Mouse (Mus musculus): ENCODE data around the gene Galnt7. TPM values are rescaled to one million over a fixed set of nuclear protein-coding genes. Genes with fewer than 3 reads are reported as not detected.

The Galnt7 gene
- polyA plus RNA-seq, 1 experiment from 2014 or later: 3.2 TPM

GRCm38 (mm10) chr8:57623955-57624354 lies 28.9 kb downstream of the Galnt7 start:
- no peak for ATAC-seq
- 78% methylated on average over 4 of the region's 4 CpGs for WGBS (ENCODE audit: insufficient replicate concordance)
- Histone ChIP-seq H3K4me2 (ENCODE audit: low read depth, low read length) (no peak overlapping the region), H3K4me1 (ENCODE audit: insufficient read depth) (no peaks in the 10 kb centered on the region), H3K9me3 (ENCODE audit: low read length) (no peaks in the 10 kb centered on the region), H3K27ac (ENCODE audit: low read depth) (no peak overlapping the region), H3K27me3 (ENCODE audit: insufficient read depth, low read length) (no peaks in the 10 kb centered on the region), H3K9ac (replicated peaks) (no peak overlapping the region), H3K36me3 (replicated peaks; ENCODE audit: insufficient read depth, low read length) (no peaks in the 10 kb centered on the region), H3K4me3 (ENCODE audit: low read depth, low read length) (no peak overlapping the region)
- no peak for DNase-seq
- TF ChIP-seq CTCF (IDR thresholded peaks at IDR 0.05; ENCODE audit: low read depth) (no peak), EP300 (IDR thresholded peaks at IDR 0.05; ENCODE audit: low read depth) (no peak)

GRCm38 (mm10) chr8:57623051-57623450 lies 29.8 kb downstream of the Galnt7 start:
- WGBS (ENCODE audit: insufficient replicate concordance): 80% methylated on average over 3 of the region's 3 CpGs
- H3K9ac ChIP-seq (replicated peaks): no peak overlapping the region
- TF ChIP-seq EP300 (IDR thresholded peaks at IDR 0.05; ENCODE audit: low read depth) (no peak), CTCF (IDR thresholded peaks at IDR 0.05; ENCODE audit: low read depth) (no peak)

DNA sequence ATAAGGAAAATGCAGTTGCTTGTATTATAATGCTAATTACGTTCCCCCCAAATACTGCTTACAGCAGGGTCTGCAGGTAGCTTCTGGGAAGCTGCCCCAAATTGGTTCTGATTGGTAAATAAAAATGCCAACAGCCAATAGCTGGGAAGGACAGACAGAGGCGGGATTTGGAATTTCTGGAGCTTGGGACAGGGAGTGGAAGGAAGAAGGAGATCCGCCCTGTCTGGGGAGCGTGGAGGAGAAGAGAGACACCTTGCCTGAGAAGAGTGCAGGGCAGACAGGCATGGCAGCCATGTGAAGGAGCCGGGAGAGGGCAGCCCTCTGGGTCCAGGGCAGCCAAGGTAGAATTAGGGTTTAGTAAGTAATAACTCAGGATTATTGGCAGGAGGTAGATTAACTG lies 35.9 kb downstream of the Galnt7 start:
- Histone ChIP-seq H3K9me3 (ENCODE audit: low read length) (no peaks in the 10 kb centered on the region), H3K36me3 (replicated peaks; ENCODE audit: insufficient read depth, low read length) (no peaks in the 10 kb centered on the region), H3K9ac (replicated peaks) (no peak overlapping the region), H3K4me1 (ENCODE audit: insufficient read depth) (no peaks in the 10 kb centered on the region), H3K4me2 (ENCODE audit: low read depth, low read length) (no peak overlapping the region), H3K27ac (ENCODE audit: low read depth) (no peak overlapping the region), H3K27me3 (ENCODE audit: insufficient read depth, low read length) (no peaks in the 10 kb centered on the region), H3K4me3 (ENCODE audit: low read depth, low read length) (no peak overlapping the region)
- 74% methylated on average over 5 of the region's 5 CpGs for WGBS (ENCODE audit: insufficient replicate concordance)
- DNase-seq (no peak), ATAC-seq (no peak)
- TF ChIP-seq CTCF (IDR thresholded peaks at IDR 0.05; ENCODE audit: low read depth): no peak
- no peak for TF ChIP-seq EP300 (IDR thresholded peaks at IDR 0.05; ENCODE audit: low read depth)

More at GRCm38 (mm10) chr8:57623051-57623450, 29.8 kb downstream of the Galnt7 start:
- H3K4me2 ChIP-seq (ENCODE audit: low read depth, low read length): no peak overlapping the region
- no peaks in the 10 kb centered on the region for H3K27me3 ChIP-seq (ENCODE audit: insufficient read depth, low read length)
- no peak for ATAC-seq
- DNase-seq: no peak
- H3K9me3 ChIP-seq (ENCODE audit: low read length): no peaks in the 10 kb centered on the region
- H3K4me1 ChIP-seq (ENCODE audit: insufficient read depth): no peaks in the 10 kb centered on the region
- H3K4me3 ChIP-seq (ENCODE audit: low read depth, low read length): no peak overlapping the region
- H3K27ac ChIP-seq (ENCODE audit: low read depth): no peak overlapping the region
- H3K36me3 ChIP-seq (replicated peaks; ENCODE audit: insufficient read depth, low read length): no peaks in the 10 kb centered on the region

DNA sequence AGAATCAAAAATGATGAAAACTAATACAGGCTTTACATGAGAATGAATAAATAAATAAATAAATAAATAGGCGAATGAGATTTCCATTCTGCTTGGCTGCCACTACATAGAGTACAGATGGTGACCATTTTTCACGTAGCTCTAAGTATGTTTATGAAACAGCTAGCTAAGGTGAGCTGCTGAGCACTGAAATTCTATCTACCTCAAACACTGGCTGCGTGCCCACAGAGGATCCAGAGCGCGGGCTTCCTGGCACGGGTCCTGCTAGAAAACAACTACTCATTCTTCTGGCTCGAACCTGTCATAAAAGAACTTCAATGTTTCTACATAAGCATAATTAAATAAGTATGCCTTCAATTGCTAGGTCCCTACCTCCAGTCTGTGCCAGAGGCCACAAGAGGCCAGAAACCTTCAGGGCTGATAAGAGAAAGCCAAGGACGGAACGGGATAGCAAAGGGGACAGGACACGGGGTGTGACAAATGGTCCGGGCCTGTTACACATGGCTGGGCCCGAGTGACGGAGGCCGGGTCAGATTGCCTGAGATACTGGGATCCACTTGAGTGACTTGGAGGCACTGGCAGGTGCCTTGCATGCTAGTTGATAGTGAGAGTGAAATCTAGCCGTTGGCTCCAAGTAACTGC lies 37.7 kb downstream of the Galnt7 start:
- Histone ChIP-seq H3K9ac (replicated peaks) (no peak overlapping the region), H3K4me1 (ENCODE audit: insufficient read depth) (no peaks in the 10 kb centered on the region), H3K36me3 (replicated peaks; ENCODE audit: insufficient read depth, low read length) (no peaks in the 10 kb centered on the region), H3K9me3 (ENCODE audit: low read length) (no peaks in the 10 kb centered on the region), H3K4me3 (ENCODE audit: low read depth, low read length) (no peak overlapping the region), H3K27ac (ENCODE audit: low read depth) (no peak overlapping the region), H3K4me2 (ENCODE audit: low read depth, low read length) (no peak overlapping the region), H3K27me3 (ENCODE audit: insufficient read depth, low read length) (no peaks in the 10 kb centered on the region)
- ATAC-seq (no peak), DNase-seq (no peak)
- TF ChIP-seq CTCF (IDR thresholded peaks at IDR 0.05; ENCODE audit: low read depth) (no peak), EP300 (IDR thresholded peaks at IDR 0.05; ENCODE audit: low read depth) (no peak)
- WGBS (ENCODE audit: insufficient replicate concordance): 79% methylated on average over 15 of the region's 15 CpGs

DNA sequence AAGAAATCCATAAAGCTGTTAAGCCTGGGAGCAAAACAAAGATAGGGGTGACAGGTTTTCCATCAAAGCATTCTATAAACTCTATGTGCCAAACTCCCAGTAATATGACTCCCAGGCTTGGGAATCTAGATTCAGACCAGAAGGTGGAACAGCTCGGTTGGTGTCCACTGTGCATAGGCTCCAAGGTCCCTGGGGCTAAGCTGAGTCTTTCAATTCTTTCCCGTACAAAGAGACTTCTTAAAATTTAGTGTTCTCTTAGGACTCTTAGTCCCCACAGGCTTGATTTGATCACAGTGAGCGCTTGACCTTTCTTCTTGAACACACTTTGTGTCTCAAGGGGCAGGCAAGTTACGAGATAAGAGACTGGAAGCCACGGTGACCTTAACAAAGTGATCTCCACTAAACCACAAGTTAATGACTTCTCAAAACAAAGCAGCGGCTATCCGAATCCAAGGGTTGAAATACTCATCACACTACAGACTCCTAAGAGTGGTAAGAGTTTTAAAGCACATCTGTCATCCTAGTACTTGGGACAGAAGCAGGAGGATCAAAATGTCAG lies 41.3 kb downstream of the Galnt7 start:
- ATAC-seq (no peak), DNase-seq (no peak)
- Histone ChIP-seq H3K27me3 (ENCODE audit: insufficient read depth, low read length) (no peaks in the 10 kb centered on the region), H3K9me3 (ENCODE audit: low read length) (no peaks in the 10 kb centered on the region), H3K4me3 (ENCODE audit: low read depth, low read length) (no peak overlapping the region), H3K9ac (replicated peaks) (no peak overlapping the region), H3K4me2 (ENCODE audit: low read depth, low read length) (no peak overlapping the region), H3K36me3 (replicated peaks; ENCODE audit: insufficient read depth, low read length) (no peaks in the 10 kb centered on the region), H3K4me1 (ENCODE audit: insufficient read depth) (no peaks in the 10 kb centered on the region), H3K27ac (ENCODE audit: low read depth) (no peak overlapping the region)
- 38% methylated on average over 7 of the region's 7 CpGs for WGBS (ENCODE audit: insufficient replicate concordance)
- TF ChIP-seq CTCF (IDR thresholded peaks at IDR 0.05; ENCODE audit: low read depth) (no peak), EP300 (IDR thresholded peaks at IDR 0.05; ENCODE audit: low read depth) (no peak)

DNA sequence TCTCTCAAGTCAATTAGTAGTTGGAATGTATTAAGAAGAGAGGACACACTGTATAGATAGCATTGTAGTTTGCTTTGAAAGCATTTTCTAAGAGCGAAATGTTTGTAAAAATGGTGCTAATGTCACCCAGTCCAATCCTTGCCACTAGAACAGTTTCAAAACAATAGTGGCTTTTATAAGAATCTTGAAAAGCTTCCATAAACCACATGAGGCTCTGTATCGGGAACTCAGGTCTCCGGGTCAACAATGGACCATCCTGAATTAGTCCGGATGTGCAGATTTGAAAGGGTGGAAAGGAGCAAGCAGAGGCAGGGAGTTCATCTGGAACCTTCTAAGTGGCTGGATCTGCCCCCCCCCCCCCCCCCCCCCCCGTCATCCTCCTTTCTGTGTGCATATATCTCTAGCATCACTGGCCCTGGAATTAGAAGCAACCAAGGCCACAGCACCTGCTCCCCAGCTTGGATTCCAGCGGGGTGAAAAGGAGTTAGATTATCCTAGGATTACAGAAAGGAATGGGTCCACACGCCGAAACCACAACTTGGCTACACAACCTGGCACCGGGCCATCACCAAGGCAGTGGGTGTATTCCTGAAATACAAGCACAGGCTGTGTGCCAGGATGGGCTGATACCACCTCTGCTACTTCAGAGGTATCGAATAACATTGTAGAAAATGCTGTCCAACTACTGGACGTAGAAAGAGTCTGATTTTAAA lies 42.0 kb downstream of the Galnt7 start:
- Histone ChIP-seq H3K4me2 (ENCODE audit: low read depth, low read length) (no peak overlapping the region), H3K36me3 (replicated peaks; ENCODE audit: insufficient read depth, low read length) (no peaks in the 10 kb centered on the region), H3K27me3 (ENCODE audit: insufficient read depth, low read length) (no peaks in the 10 kb centered on the region), H3K4me1 (ENCODE audit: insufficient read depth) (no peaks in the 10 kb centered on the region), H3K9me3 (ENCODE audit: low read length) (no peaks in the 10 kb centered on the region), H3K9ac (replicated peaks) (no peak overlapping the region), H3K4me3 (ENCODE audit: low read depth, low read length) (no peak overlapping the region), H3K27ac (ENCODE audit: low read depth) (no peak overlapping the region)
- 77% methylated on average over 10 of the region's 11 CpGs for WGBS (ENCODE audit: insufficient replicate concordance)
- no peak for TF ChIP-seq CTCF (IDR thresholded peaks at IDR 0.05; ENCODE audit: low read depth)
- no peak for TF ChIP-seq EP300 (IDR thresholded peaks at IDR 0.05; ENCODE audit: low read depth)
- DNase-seq (no peak), ATAC-seq (no peak)
